In the genomic region with DNA sequence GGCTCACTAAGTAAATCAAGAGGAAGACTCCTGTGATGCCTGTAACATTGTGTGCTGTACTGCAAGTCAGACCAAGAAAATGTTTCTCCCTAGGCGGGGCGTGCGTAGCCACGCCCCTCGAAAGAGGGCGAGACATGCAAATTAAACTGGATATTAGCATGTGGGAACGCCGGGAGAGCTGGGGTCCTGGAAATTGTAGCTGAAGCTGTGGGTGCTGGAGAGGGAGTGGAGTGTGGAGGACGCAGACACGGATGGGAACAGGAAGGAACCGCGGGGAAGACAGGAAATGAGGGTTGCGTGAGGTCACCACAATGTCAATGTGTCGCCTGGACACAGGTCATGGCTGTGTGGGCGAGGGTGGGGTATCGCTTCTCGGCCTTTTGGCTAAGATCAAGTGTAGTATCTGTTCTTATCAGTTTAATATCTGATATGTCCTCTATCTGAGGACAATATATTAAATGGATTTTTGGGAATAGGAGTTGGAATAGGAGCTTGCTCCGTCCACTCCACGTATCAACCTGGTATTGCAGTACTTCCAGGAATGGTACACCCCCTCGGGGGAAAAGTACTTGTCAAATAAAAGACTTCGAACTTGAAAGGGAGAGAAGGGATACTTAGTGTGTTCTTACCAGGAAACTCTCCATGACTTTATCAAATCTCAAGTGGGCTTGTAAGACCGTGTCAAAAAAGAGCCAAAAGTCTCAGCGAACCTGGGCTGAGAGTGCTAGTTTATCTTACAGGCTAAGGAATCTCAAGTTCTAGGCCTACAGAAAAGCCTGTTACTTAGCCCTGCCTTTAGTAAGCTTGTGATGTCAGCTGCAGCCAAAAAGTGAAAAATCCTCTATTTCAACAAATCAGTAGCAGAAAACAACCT, we compare ENCODE assay signal across 8 mouse cellular contexts. TPM values are rescaled to one million over a fixed set of nuclear protein-coding genes. Genes with fewer than 3 reads are reported as not detected.
DNase-seq lines count a peak whose midpoint lies in the region; ATAC-seq and TF ChIP-seq lines count a peak whose summit lies in the region.

No protein-coding gene starts in this region.

- DNase-seq in G1E (ENCODE audit: low spot score) (peak; percentile 88), liver (peak; percentile 83)
- DNase-seq in adrenal gland, postnatal 4 days (ENCODE audit: low spot score in 2 of 2), result peak; percentile 6 to 19
- DNase-seq in forebrain, embryonic 14.5 days (ENCODE audit: low spot score), result peak; percentile 59
- peak; percentile 44 for DNase-seq in hindbrain, embryonic 14.5 days (ENCODE audit: low spot score)
- DNase-seq in testis, postnatal 10 days (ENCODE audit: low spot score), result peak; percentile 70
- DNase-seq in left cerebral cortex, postnatal 36 days (ENCODE audit: low spot score in 2 of 2), result no peak

- H3K27me3 ChIP-seq in G1E (ENCODE audit: insufficient read depth, low read length), result no peaks in the 10 kb centered on the region
- no peaks in the 10 kb centered on the region for H3K27me3 ChIP-seq in forebrain, embryonic 14.5 days (replicated peaks; ENCODE audit: control insufficient read depth, insufficient read depth, low read length)
- no peaks in the 10 kb centered on the region for H3K27me3 ChIP-seq in hindbrain, embryonic 14.5 days (ENCODE audit: control insufficient read depth, insufficient read depth, low read length)
- no peaks in the 10 kb centered on the region for H3K27me3 ChIP-seq in midbrain, embryonic 16.5 days (ENCODE audit: control insufficient read depth, insufficient read depth, low read depth, low read length)

- peaks cover 29% of the 10 kb centered on the region for H3K36me3 ChIP-seq in G1E (replicated peaks)
- H3K36me3 ChIP-seq in forebrain, embryonic 14.5 days (ENCODE audit: control insufficient read depth, insufficient read depth, low read length), result peaks cover 24% of the 10 kb centered on the region
- H3K36me3 ChIP-seq in hindbrain, embryonic 14.5 days (replicated peaks; ENCODE audit: control insufficient read depth, insufficient read depth), result peaks cover 32% of the 10 kb centered on the region
- H3K36me3 ChIP-seq in midbrain, embryonic 16.5 days (ENCODE audit: control insufficient read depth, insufficient read depth, low read length), result peaks cover 11% of the 10 kb centered on the region

- no peak overlapping the region for H3K9ac ChIP-seq in forebrain, embryonic 14.5 days (ENCODE audit: low read length)
- peak overlapping the region; percentile 16; the same call in 1 of the 2 replicates for H3K9ac ChIP-seq in hindbrain, embryonic 14.5 days
- no peak overlapping the region for H3K9ac ChIP-seq in midbrain, embryonic 16.5 days (ENCODE audit: low read depth, low read length)

- H3K4me3 ChIP-seq in G1E (ENCODE audit: low read depth, low read length), result peak overlapping the region; percentile 64; the same call in 1 of the 2 replicates
- no peak overlapping the region for H3K4me3 ChIP-seq in forebrain, embryonic 14.5 days (ENCODE audit: low read depth, low read length)
- H3K4me3 ChIP-seq in hindbrain, embryonic 14.5 days (replicated peaks; ENCODE audit: low read length), result 0 out of 2 replicates have a peak overlapping the region, but pooled peaks have one; percentile 0
- no peak overlapping the region for H3K4me3 ChIP-seq in midbrain, embryonic 16.5 days (ENCODE audit: low read depth, low read length)

- H3K9me3 ChIP-seq in G1E (replicated peaks), result no peaks in the 10 kb centered on the region
- no peaks in the 10 kb centered on the region for H3K9me3 ChIP-seq in forebrain, embryonic 14.5 days (replicated peaks; ENCODE audit: control insufficient read depth, low read length)
- no peaks in the 10 kb centered on the region for H3K9me3 ChIP-seq in hindbrain, embryonic 14.5 days (ENCODE audit: control insufficient read depth, low read length)
- no peaks in the 10 kb centered on the region for H3K9me3 ChIP-seq in midbrain, embryonic 16.5 days (replicated peaks; ENCODE audit: control insufficient read depth, low read length, poor library complexity, severe bottlenecking)

- TF ChIP-seq CTCF in G1E (IDR thresholded peaks at IDR 0.05; ENCODE audit: low read depth, low read length), result no peak

- intact Hi-C loops in left cerebral cortex, postnatal 36 days (cut with DNase I), result no loop called here

- H3K4me1 ChIP-seq in G1E (ENCODE audit: insufficient read depth, low read depth, low read length), result peaks cover 30% of the 10 kb centered on the region
- H3K4me1 ChIP-seq in forebrain, embryonic 14.5 days (ENCODE audit: control insufficient read depth, insufficient read depth, low read length), result no peaks in the 10 kb centered on the region; the same call in 1 of the 2 replicates
- no peaks in the 10 kb centered on the region for H3K4me1 ChIP-seq in hindbrain, embryonic 14.5 days (replicated peaks; ENCODE audit: control insufficient read depth, insufficient read depth, low read length)
- no peaks in the 10 kb centered on the region for H3K4me1 ChIP-seq in midbrain, embryonic 16.5 days (ENCODE audit: control insufficient read depth, insufficient read depth, low read length)

- peak; percentile 78 for ATAC-seq in G1E (ENCODE audit: extremely low read depth, insufficient number of reproducible peaks, low FRiP score, poor library complexity, severe bottlenecking)
- ATAC-seq in forebrain, embryonic 14.5 days, result peak; percentile 86
- ATAC-seq in hindbrain, embryonic 14.5 days (ENCODE audit: low FRiP score), result peak; percentile 74
- ATAC-seq in midbrain, embryonic 16.5 days, result peak; percentile 80

- 4% methylated on average over 23 of the region's 23 CpGs for WGBS in forebrain, embryonic 14.5 days
- WGBS in hindbrain, embryonic 14.5 days, result 6% methylated on average over 23 of the region's 23 CpGs
- 2% methylated on average over 23 of the region's 23 CpGs for WGBS in midbrain, embryonic 16.5 days

- H3K27ac ChIP-seq in forebrain, embryonic 14.5 days (ENCODE audit: low read depth, low read length), result no peak overlapping the region
- H3K27ac ChIP-seq in hindbrain, embryonic 14.5 days, result no peak overlapping the region
- peak overlapping the region; percentile 48; the same call in 1 of the 2 replicates for H3K27ac ChIP-seq in midbrain, embryonic 16.5 days (ENCODE audit: low read length)

- no peak overlapping the region for H3K4me2 ChIP-seq in forebrain, embryonic 14.5 days (ENCODE audit: low read length)
- peak overlapping the region; percentile 24 for H3K4me2 ChIP-seq in hindbrain, embryonic 14.5 days (replicated peaks)
- peak overlapping the region; percentile 6 for H3K4me2 ChIP-seq in midbrain, embryonic 16.5 days (ENCODE audit: low read length)

RNA-seq across cellular contexts. Expression of gene Trappc6b, which starts 21.1 kb away (rescaled TPM):
- total RNA-seq in G1E (2014; fragmentation: Nextera tagmentation), result 73.2 and 79.4 TPM in 2 replicates
- 83.6 and 101 TPM in 2 replicates for total RNA-seq in G1E (2017)
- 108 and 114 TPM in 2 replicates for polyA plus RNA-seq in G1E (2012)
- total RNA-seq in adrenal gland, postnatal 4 days (2021), result 10 to 100 TPM; 92.0 to 95.4 TPM
- 92.8 and 99.7 TPM in 2 replicates for polyA plus RNA-seq in forebrain, embryonic 14.5 days (2014; fragmentation: Nextera tagmentation; extraction: Ambion mirVana)
- 110 and 111 TPM in 2 replicates for polyA plus RNA-seq in hindbrain, embryonic 14.5 days (2014; fragmentation: Nextera tagmentation; extraction: Ambion mirVana)
- 182 and 184 TPM in 2 replicates for polyA plus RNA-seq in midbrain, embryonic 16.5 days (2015; fragmentation: Nextera tagmentation; extraction: Ambion mirVana)
- 100 to 1,000 TPM; 117 to 122 TPM for total RNA-seq in left cerebral cortex, postnatal 36 days (2021)

RNA-seq across cellular contexts. Expression of gene Pnn, which starts 26.5 kb away (rescaled TPM):
- 165 and 172 TPM in 2 replicates for total RNA-seq in G1E (2014; fragmentation: Nextera tagmentation)
- total RNA-seq in G1E (2017), result 99.4 and 128 TPM in 2 replicates
- polyA plus RNA-seq in G1E (2012), result 79.8 and 99.9 TPM in 2 replicates
- 10 to 100 TPM; 71.8 to 78.4 TPM for total RNA-seq in adrenal gland, postnatal 4 days (2021)
- 49.7 and 56.2 TPM in 2 replicates for polyA plus RNA-seq in forebrain, embryonic 14.5 days (2014; fragmentation: Nextera tagmentation; extraction: Ambion mirVana)
- 63.4 and 70.6 TPM in 2 replicates for polyA plus RNA-seq in hindbrain, embryonic 14.5 days (2014; fragmentation: Nextera tagmentation; extraction: Ambion mirVana)
- polyA plus RNA-seq in midbrain, embryonic 16.5 days (2015; fragmentation: Nextera tagmentation; extraction: Ambion mirVana), result 85.6 and 90.5 TPM in 2 replicates
- 10 to 100 TPM; 49.3 to 71.7 TPM for total RNA-seq in left cerebral cortex, postnatal 36 days (2021)

RNA-seq across cellular contexts. Expression of gene Gemin2, which starts 27.0 kb away (rescaled TPM):
- total RNA-seq in G1E (2014; fragmentation: Nextera tagmentation), result 30.4 and 34.8 TPM in 2 replicates
- 31.2 and 33.2 TPM in 2 replicates for total RNA-seq in G1E (2017)
- polyA plus RNA-seq in G1E (2012), result 4.6 and 8.0 TPM in 2 replicates
- total RNA-seq in adrenal gland, postnatal 4 days (2021), result 10 to 100 TPM; 13.6 to 15.0 TPM
- polyA plus RNA-seq in forebrain, embryonic 14.5 days (2014; fragmentation: Nextera tagmentation; extraction: Ambion mirVana), result 11.8 and 13.5 TPM in 2 replicates
- 11.8 and 13.9 TPM in 2 replicates for polyA plus RNA-seq in hindbrain, embryonic 14.5 days (2014; fragmentation: Nextera tagmentation; extraction: Ambion mirVana)
- 15.0 and 16.6 TPM in 2 replicates for polyA plus RNA-seq in midbrain, embryonic 16.5 days (2015; fragmentation: Nextera tagmentation; extraction: Ambion mirVana)
- total RNA-seq in left cerebral cortex, postnatal 36 days (2021), result 1 to 10 TPM; 7.0 to 7.3 TPM

RNA-seq across cellular contexts. Expression of gene Sec23a, which starts 28.4 kb away (rescaled TPM):
- total RNA-seq in G1E (2014; fragmentation: Nextera tagmentation), result 32.7 and 33.7 TPM in 2 replicates
- total RNA-seq in G1E (2017), result 28.2 and 28.3 TPM in 2 replicates
- polyA plus RNA-seq in G1E (2012), result 6.0 and 8.4 TPM in 2 replicates
- 10 to 100 TPM; 48.1 to 53.7 TPM for total RNA-seq in adrenal gland, postnatal 4 days (2021)
- polyA plus RNA-seq in forebrain, embryonic 14.5 days (2014; fragmentation: Nextera tagmentation; extraction: Ambion mirVana), result 109 and 130 TPM in 2 replicates
- 130 and 144 TPM in 2 replicates for polyA plus RNA-seq in hindbrain, embryonic 14.5 days (2014; fragmentation: Nextera tagmentation; extraction: Ambion mirVana)
- polyA plus RNA-seq in midbrain, embryonic 16.5 days (2015; fragmentation: Nextera tagmentation; extraction: Ambion mirVana), result 119 and 120 TPM in 2 replicates
- 100 to 1,000 TPM in 1 of 2 experiments, 10 to 100 TPM in 1; 96.3 to 103 TPM for total RNA-seq in left cerebral cortex, postnatal 36 days (2021)

RNA-seq across cellular contexts. Expression of gene Mia2, which starts 55.4 kb away (rescaled TPM):
- 147 and 162 TPM in 2 replicates for total RNA-seq in G1E (2014; fragmentation: Nextera tagmentation)
- total RNA-seq in G1E (2017), result 135 and 151 TPM in 2 replicates
- polyA plus RNA-seq in G1E (2012), result 47.7 and 50.5 TPM in 2 replicates
- total RNA-seq in adrenal gland, postnatal 4 days (2021), result 10 to 100 TPM; 72.0 to 78.0 TPM
- 32.3 and 33.8 TPM in 2 replicates for polyA plus RNA-seq in forebrain, embryonic 14.5 days (2014; fragmentation: Nextera tagmentation; extraction: Ambion mirVana)
- polyA plus RNA-seq in hindbrain, embryonic 14.5 days (2014; fragmentation: Nextera tagmentation; extraction: Ambion mirVana), result 34.4 and 38.7 TPM in 2 replicates
- 28.5 and 35.2 TPM in 2 replicates for polyA plus RNA-seq in midbrain, embryonic 16.5 days (2015; fragmentation: Nextera tagmentation; extraction: Ambion mirVana)
- 10 to 100 TPM; 41.3 to 51.0 TPM for total RNA-seq in left cerebral cortex, postnatal 36 days (2021)

Comparison
In these comparisons a context has a peak if more than half of its experiments do, and no peak if none do; other contexts are left out.
1. DNase-seq: peak in G1E (single experiment), adrenal gland, postnatal 4 days (2 of 2), forebrain, embryonic 14.5 days (single experiment), hindbrain, embryonic 14.5 days (single experiment), liver (single experiment) and testis, postnatal 10 days (single experiment); none in left cerebral cortex, postnatal 36 days (0 of 2).
2. H3K4me3 ChIP-seq: peak in G1E (single experiment) and hindbrain, embryonic 14.5 days (single experiment); none in forebrain, embryonic 14.5 days (single experiment) and midbrain, embryonic 16.5 days (single experiment).
3. Peak in every context shown above with its lines, with median percentiles within 50 percentile points of each other: ATAC-seq.